Comparison of ENCODE assay signal across 23 mouse cellular contexts in genomic region chr11:60871409-60871808, GRCm38 (mm10).
"Had no signal": no experiment of that assay in that cellular context is flagged by ENCODE, and none has a peak within 500 bp of the region (broad histone marks: within the 10 kb centered on the region; RNA-seq: fewer than 3 reads in every experiment).

No protein-coding gene starts in this region.

- ATAC-seq: liver, embryonic 12.5 days; midbrain, embryonic 13.5 days; midbrain, embryonic 16.5 days had no signal

- H3K9ac ChIP-seq: kidney, embryonic 15.5 days; limb, embryonic 13.5 days; liver, embryonic 12.5 days; liver, embryonic 15.5 days; lung, embryonic 15.5 days; midbrain, embryonic 13.5 days; neural tube, embryonic 13.5 days; stomach, embryonic 15.5 days had no signal

- H3K27me3 ChIP-seq: kidney, embryonic 15.5 days; limb, embryonic 13.5 days; liver, embryonic 12.5 days; liver, embryonic 15.5 days; lung, embryonic 15.5 days; megakaryocyte, embryonic 14.5 days; midbrain, embryonic 13.5 days; neural tube, embryonic 13.5 days; stomach, embryonic 15.5 days had no signal

- H3K27ac ChIP-seq: kidney, embryonic 15.5 days; limb, embryonic 10.5 days; limb, embryonic 13.5 days; liver, embryonic 12.5 days; liver, embryonic 15.5 days; lung, embryonic 15.5 days; midbrain, embryonic 10.5 days; midbrain, embryonic 13.5 days; neural tube, embryonic 13.5 days; stomach, embryonic 15.5 days had no signal

- DNase-seq: kidney, postnatal 10 days; kidney, postnatal 36 days; liver; lung, adult 18-20 months; lung, postnatal 10 days; lung, postnatal 36 days; retina, postnatal 1 day; right cerebral cortex, postnatal 25 days; spleen, adult 18-20 months; thymus, postnatal 25 days had no signal

- H3K4me3 ChIP-seq: kidney, embryonic 15.5 days; limb, embryonic 10.5 days; limb, embryonic 13.5 days; liver, embryonic 12.5 days; liver, embryonic 15.5 days; lung, embryonic 15.5 days; megakaryocyte, embryonic 14.5 days; midbrain, embryonic 10.5 days; midbrain, embryonic 13.5 days; myocyte; neural tube, embryonic 13.5 days; stomach, embryonic 15.5 days had no signal

- H3K9me3 ChIP-seq: kidney, embryonic 15.5 days; limb, embryonic 10.5 days; limb, embryonic 13.5 days; liver, embryonic 12.5 days; liver, embryonic 15.5 days; lung, embryonic 15.5 days; megakaryocyte, embryonic 14.5 days; midbrain, embryonic 10.5 days; midbrain, embryonic 13.5 days; neural tube, embryonic 13.5 days; stomach, embryonic 15.5 days had no signal

- H3K4me2 ChIP-seq: kidney, embryonic 15.5 days; limb, embryonic 13.5 days; liver, embryonic 12.5 days; liver, embryonic 15.5 days; lung, embryonic 15.5 days; midbrain, embryonic 13.5 days; neural tube, embryonic 13.5 days; stomach, embryonic 15.5 days had no signal
